Mouse (Mus musculus) forebrain, postnatal 0 days (tissue): ENCODE data around the gene Gm2174. TPM values are rescaled to one million over a fixed set of nuclear protein-coding genes. Genes with fewer than 3 reads are reported as not detected.

Experiments used
- ATAC-seq: fragments of 200-750 bp; cut with Nextera tagmentation; 2 replicates; pipeline ENCODE4 v1.8.0; 2017; ENCODE audit warnings: mild to moderate bottlenecking, moderate library complexity
- DNase-seq: peaks from one replicate; pipeline ENCODE4 v3.0.0-alpha.2; 2015
- H3K27ac ChIP-seq: fragments of 300-500 bp; sonication (generic); 2 replicates; pipeline ENCODE4 v1.5.1; 2014; ENCODE audit warnings: low read depth, mild to moderate bottlenecking, antibody characterized with exemption, low read length, moderate library complexity, mixed read lengths
- H3K27me3 ChIP-seq: fragments of 300-500 bp; sonication (generic); 2 replicates; pipeline ENCODE4 v1.6.1; 2014; ENCODE audit warnings: mild to moderate bottlenecking, low read length, mixed read lengths; ENCODE audit not compliant: insufficient read depth
- H3K36me3 ChIP-seq: fragments of 300-500 bp; sonication (generic); 2 replicates; pipeline ENCODE4 v1.6.1; 2014; ENCODE audit warnings: mild to moderate bottlenecking, moderate library complexity; ENCODE audit not compliant: insufficient read depth
- H3K4me1 ChIP-seq: fragments of 300-500 bp; sonication (generic); 2 replicates; pipeline ENCODE4 v1.6.1; 2014; ENCODE audit warnings: antibody characterized with exemption; ENCODE audit not compliant: insufficient read depth
- H3K4me2 ChIP-seq: fragments of 300-500 bp; sonication (generic); 2 replicates; pipeline ENCODE4 v1.6.1; 2014; ENCODE audit warnings: low read depth, mild to moderate bottlenecking, moderate library complexity
- H3K4me3 ChIP-seq: fragments of 300-500 bp; sonication (generic); 2 replicates; pipeline ENCODE4 v1.5.1; 2014; ENCODE audit warnings: low read depth, low read length, mixed read lengths
- H3K9ac ChIP-seq: fragments of 300-500 bp; sonication (generic); 2 replicates; pipeline ENCODE4 v1.6.1; 2014; ENCODE audit warnings: mild to moderate bottlenecking
- H3K9me3 ChIP-seq: fragments of 300-500 bp; sonication (generic); 2 replicates; pipeline ENCODE4 v1.6.1; 2016; ENCODE audit warnings: low read length
- CTCF ChIP-seq: sonication (generic); IDR thresholded peaks from 2 replicates; pipeline ENCODE4 v1.5.1; 2016; ENCODE audit warnings: antibody characterized with exemption, control low read depth, low read depth
- WGBS: fragments of 180-500 bp; shearing (Covaris S2); extraction: QIAGEN DNeasy Blood & Tissue Kit; methylation state at CpG from one replicate; pipeline ENCODE4 v1.1.7; 2014; 5-methylcytosine and 5-hydroxymethylcytosine counted together
- polyA plus RNA-seq: library from polyadenylated mRNA; unstranded; fragments of >200 nt; fragmentation: Nextera tagmentation; extraction: Ambion mirVana; gene quantifications from 2 replicates; pipeline ENCODE4 v1.2.1, GENCODE M21; 2015
- total RNA-seq: library from RNA; depleted of rRNA; stranded (reverse); fragments of >200 nt; gene quantifications from 2 replicates; pipeline ENCODE4 v1.2.3, GENCODE M21; 2014; rRNA removed

Gm2174 gene
- total RNA-seq = not detected in 2 replicates
- 0.57 and 1.6 TPM in 2 replicates for polyA plus RNA-seq

DNA sequence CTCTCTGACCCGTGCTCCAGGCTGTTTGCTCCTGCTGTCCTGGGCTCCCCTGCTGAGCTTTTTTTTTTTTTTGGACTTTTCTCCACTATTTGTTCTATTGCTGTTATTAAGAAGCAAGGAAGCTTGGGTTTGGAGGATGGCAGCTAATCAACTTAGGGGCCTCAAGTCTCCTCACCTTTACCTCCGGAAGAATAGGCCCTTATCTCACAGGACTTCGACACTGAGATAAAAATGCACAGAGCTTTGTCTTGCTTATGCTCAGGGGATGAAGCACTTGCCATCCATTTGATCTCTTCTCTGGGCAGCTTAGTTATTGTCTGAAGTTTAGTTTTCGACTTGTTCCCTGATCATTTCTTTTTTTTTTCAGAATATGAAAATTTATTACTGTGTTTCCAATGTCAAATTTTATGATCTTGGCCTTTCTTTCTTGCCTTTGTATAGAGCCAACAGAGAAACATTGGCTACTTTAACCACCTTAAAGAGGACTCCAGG, at the start of gene Gm2174:
Gm2174 (plus strand) TSS at position 442 of the 492 bp plus-strand sequence.
- Histone ChIP-seq H3K36me3 (no peaks in the 10 kb centered on the region), H3K4me2 (no peak within 1 kb of the TSS), H3K4me1 (no peaks in the 10 kb centered on the region), H3K9me3 (no peaks in the 10 kb centered on the region), H3K4me3 (no peak within 1 kb of the TSS), H3K27ac (no peak within 1 kb of the TSS), H3K9ac (no peak within 1 kb of the TSS), H3K27me3 (no peaks in the 10 kb centered on the region)
- ATAC-seq = no peak
- WGBS = 77% methylated on average over 4 of the region's 4 CpGs
- no peak for TF ChIP-seq CTCF
- DNase-seq = no peak

DNA sequence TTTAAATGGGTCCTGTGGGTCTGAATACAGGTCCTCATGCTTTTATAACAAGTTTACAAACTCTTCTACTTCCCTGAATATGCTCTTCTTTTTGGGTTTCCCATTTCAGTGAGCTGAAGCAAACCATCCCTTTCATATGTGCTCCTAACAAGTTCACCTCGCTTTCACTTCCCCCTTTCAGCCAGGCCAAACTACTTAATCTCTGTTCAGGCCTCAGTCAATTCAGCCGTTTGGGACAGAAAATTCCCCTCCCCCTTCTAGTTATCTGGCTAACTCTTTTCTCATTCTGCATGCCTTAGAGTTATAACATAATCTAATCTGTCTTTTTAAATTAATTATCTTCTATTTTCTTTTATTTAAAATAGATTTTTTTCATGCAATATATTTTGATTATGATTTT, 43.1 kb upstream of the Gm2174 start:
- no peak for ATAC-seq

DNA sequence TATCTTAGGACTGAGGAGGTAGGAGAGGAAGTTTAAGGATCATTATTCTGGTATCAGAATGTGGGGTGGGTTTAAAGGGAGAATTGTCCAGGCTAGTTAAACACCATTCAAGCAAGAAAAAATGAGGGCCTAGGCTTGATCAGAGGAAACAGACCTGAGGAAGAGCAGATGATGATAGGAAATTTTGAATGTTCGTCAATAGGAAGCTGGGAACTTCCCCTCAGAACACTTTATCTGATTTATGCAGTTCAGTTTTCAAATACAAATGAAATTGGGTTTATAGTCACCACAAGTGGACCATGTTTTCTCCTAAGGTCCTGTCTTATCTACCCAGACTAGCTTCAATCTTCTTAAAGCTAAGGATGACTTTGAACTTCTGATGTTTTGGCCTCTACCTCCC, 42.3 kb upstream of the Gm2174 start:
- Histone ChIP-seq H3K27me3 (no peaks in the 10 kb centered on the region), H3K4me3 (no peak overlapping the region), H3K4me1 (no peaks in the 10 kb centered on the region), H3K36me3 (no peaks in the 10 kb centered on the region), H3K9ac (no peak overlapping the region), H3K4me2 (no peak overlapping the region), H3K9me3 (no peaks in the 10 kb centered on the region), H3K27ac (no peak overlapping the region)
- TF ChIP-seq CTCF = no peak
- 80% methylated on average over 1 of the region's 1 CpGs for WGBS
- ATAC-seq (no peak), DNase-seq (no peak)

More for the DNA sequence above, 43.1 kb upstream of the Gm2174 start:
- Histone ChIP-seq H3K4me2 (no peak overlapping the region), H3K9ac (no peak overlapping the region), H3K27me3 (no peaks in the 10 kb centered on the region), H3K9me3 (no peaks in the 10 kb centered on the region), H3K4me3 (no peak overlapping the region), H3K4me1 (no peaks in the 10 kb centered on the region), H3K27ac (no peak overlapping the region), H3K36me3 (no peaks in the 10 kb centered on the region)
- TF ChIP-seq CTCF = no peak
- WGBS = 30% methylated on average over 2 of the region's 2 CpGs
- no peak for DNase-seq

DNA sequence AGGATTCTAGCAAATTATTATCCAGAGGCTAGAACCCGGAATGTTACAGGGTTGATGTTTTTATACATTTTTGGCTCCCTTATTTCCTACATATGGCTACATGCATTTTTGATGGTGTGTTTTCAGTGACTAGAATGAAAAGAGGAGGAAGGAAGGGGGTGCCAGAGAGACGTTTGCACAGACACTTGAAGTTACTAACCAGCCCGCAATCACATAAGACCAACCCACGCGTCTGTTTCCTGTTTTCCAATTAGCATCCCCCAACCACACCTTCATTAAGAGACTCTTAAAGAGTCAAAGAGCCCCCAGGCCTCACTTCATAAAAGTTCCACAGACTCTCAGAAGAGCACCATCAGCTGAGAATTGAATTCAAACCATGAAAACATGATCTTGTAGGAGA, 41.6 kb upstream of the Gm2174 start:
- DNase-seq = no peak
- Histone ChIP-seq H3K27me3 (no peaks in the 10 kb centered on the region), H3K9ac (no peak overlapping the region), H3K4me2 (no peak overlapping the region), H3K27ac (no peak overlapping the region), H3K4me3 (no peak overlapping the region), H3K36me3 (no peaks in the 10 kb centered on the region), H3K4me1 (no peaks in the 10 kb centered on the region), H3K9me3 (no peaks in the 10 kb centered on the region)
- ATAC-seq = no peak
- no peak for TF ChIP-seq CTCF
- 59% methylated on average over 5 of the region's 5 CpGs for WGBS

DNA sequence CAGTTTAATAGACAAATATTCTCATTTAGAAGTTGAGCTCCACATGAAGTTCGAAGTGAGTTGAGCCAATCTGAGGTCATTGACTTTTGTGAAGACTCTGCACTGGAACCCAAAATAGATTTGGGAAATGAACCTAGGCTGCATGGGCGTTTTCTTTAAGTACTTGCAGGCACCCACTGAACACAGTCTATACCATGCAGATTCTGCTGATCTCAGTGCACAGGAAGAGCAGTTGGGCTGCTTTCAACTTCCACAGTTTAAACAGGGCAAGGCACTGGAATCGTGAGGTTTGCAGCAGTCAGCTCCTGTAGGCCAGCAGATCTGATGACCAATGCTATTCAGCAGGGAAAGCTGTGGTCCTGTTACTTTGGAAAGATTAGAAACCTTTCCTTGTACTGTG, 31.5 kb upstream of the Gm2174 start:
- Histone ChIP-seq H3K4me1 (no peaks in the 10 kb centered on the region), H3K9me3 (no peaks in the 10 kb centered on the region), H3K4me3 (no peak overlapping the region), H3K27ac (no peak overlapping the region), H3K9ac (no peak overlapping the region), H3K36me3 (no peaks in the 10 kb centered on the region), H3K4me2 (no peak overlapping the region), H3K27me3 (no peaks in the 10 kb centered on the region)
- WGBS = 76% methylated on average over 3 of the region's 3 CpGs
- no peak for ATAC-seq
- no peak for DNase-seq
- TF ChIP-seq CTCF = no peak

DNA sequence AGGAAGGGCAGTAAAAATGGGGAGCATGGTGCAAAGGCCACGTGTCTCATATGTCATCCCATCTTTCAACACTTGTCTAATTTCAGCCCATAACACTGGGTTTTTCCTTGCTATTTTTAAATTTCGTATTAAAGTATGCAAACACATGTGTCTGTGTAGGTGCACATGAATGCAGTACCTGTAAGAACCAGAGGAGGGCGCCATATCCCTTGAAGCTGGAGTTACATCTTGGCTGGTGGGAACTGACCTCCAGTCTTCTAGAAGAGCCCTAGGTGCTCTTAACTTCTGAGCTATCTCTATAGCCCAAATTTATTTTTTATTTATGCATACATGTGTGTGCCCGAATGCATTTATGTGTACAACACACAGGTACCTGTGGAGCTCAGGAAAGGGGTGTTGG, 30.2 kb upstream of the Gm2174 start:
- no peak for DNase-seq
- WGBS = 70% methylated on average over 4 of the region's 4 CpGs
- TF ChIP-seq CTCF = 0 out of 2 replicates have a peak, but pooled peaks have one; percentile 7

DNA sequence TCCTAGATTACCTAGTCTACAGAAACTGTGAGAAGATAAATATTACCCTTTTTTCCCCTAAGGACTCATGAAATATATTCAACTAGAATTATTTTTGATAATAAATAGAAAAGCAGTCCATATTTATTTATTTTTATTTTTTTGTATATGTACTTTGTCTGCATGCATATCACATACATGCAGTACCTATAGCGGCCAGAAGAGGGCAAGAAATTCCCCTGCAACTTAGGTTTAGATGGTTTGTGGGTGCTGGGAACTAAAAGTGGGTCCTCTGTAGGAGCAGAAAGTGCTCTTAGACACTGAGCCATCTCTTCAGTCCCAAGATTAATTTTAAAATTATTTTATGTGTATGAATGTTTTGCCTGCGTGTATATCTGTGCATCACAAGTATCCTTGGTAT, 17.2 kb upstream of the Gm2174 start:
- DNase-seq (no peak), ATAC-seq (no peak)
- 54% methylated on average over 2 of the region's 2 CpGs for WGBS
- Histone ChIP-seq H3K27ac (no peak overlapping the region), H3K4me2 (no peak overlapping the region), H3K4me1 (no peaks in the 10 kb centered on the region), H3K9me3 (no peaks in the 10 kb centered on the region), H3K9ac (no peak overlapping the region), H3K27me3 (no peaks in the 10 kb centered on the region), H3K36me3 (no peaks in the 10 kb centered on the region), H3K4me3 (no peak overlapping the region)
- peak; percentile 22; the same call in 1 of the 2 replicates for TF ChIP-seq CTCF

More for the DNA sequence above, 30.2 kb upstream of the Gm2174 start:
- Histone ChIP-seq H3K9me3 (no peaks in the 10 kb centered on the region), H3K36me3 (no peaks in the 10 kb centered on the region), H3K4me1 (no peaks in the 10 kb centered on the region), H3K4me2 (no peak overlapping the region), H3K27me3 (no peaks in the 10 kb centered on the region), H3K9ac (no peak overlapping the region), H3K27ac (no peak overlapping the region), H3K4me3 (no peak overlapping the region)
- no peak for ATAC-seq
